Mouse (Mus musculus): Measurements from ENCODE around the gene E130114P18Rik. TPM values are rescaled to one million over a fixed set of nuclear protein-coding genes. Genes with fewer than 3 reads are reported as not detected.

E130114P18Rik gene
- total and polyA plus RNA-seq, 2 experiments: not detected

DNA sequence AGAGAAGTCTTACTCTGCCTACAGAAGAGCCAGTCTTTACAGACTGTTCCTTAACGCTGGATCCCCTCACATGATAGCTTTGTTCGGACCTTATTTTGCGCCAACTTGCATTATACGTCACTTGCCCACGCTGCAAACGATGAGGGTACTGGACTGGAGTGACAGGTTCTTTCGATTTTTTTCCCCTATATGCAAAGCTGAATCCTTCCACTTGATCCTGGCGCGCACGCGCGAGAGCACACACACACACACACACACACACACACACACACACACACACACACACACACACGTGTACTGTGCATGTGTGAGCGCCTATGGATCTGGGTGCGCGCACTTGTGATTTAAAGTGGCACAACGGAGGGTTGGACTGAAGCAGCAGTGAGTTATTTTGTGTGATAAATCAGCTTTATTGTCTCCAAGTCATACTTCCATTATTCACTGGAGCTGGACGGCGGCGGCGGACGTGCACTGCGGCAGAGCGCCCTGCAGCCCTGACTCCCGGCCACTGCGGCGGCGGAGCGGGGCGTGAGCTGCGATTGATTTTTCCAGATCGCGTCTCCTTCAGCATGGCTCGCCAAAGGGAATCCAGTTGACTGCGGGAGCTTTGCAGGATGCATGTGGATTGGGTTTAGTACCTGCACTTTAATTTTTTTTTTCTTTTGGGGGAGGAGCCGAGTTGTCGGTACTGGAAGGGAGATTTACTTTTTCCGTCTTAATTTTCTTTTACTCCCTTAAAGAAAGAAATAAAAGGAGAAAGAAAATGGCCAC is 20.5 kb downstream of the E130114P18Rik start:
- Histone ChIP-seq H3K4me1 (ENCODE audit: control insufficient read depth, insufficient read depth, low read length) (peaks cover 5% of the 10 kb centered on the region), H3K27me3 (ENCODE audit: control insufficient read depth, insufficient read depth, low read length) (no peaks in the 10 kb centered on the region), H3K36me3 (ENCODE audit: control insufficient read depth, insufficient read depth, low read length) (no peaks in the 10 kb centered on the region), H3K9ac (ENCODE audit: low read depth, low read length) (peak overlapping the region; percentile 72), H3K79me2 (ENCODE audit: control insufficient read depth, insufficient read depth, low read length) (no peaks in the 10 kb centered on the region), H3K4me3 (ENCODE audit: insufficient read depth, low read depth, low read length) (peak overlapping the region; percentile 70), H3K27ac (replicated peaks; ENCODE audit: insufficient read depth, low read depth, low read length) (peak overlapping the region; percentile 86)
- DNase-seq (ENCODE audit: extremely low read depth, low read depth, low spot score): peak; percentile 81
- WGBS: under 1% methylated on average over 38 of the region's 38 CpGs
- TF ChIP-seq POLR2A (IDR thresholded peaks at IDR 0.05; ENCODE audit: extremely low read depth, insufficient read depth, low read length) (no peak), CTCF (IDR thresholded peaks at IDR 0.05; ENCODE audit: low read depth, low read length) (no peak)

DNA sequence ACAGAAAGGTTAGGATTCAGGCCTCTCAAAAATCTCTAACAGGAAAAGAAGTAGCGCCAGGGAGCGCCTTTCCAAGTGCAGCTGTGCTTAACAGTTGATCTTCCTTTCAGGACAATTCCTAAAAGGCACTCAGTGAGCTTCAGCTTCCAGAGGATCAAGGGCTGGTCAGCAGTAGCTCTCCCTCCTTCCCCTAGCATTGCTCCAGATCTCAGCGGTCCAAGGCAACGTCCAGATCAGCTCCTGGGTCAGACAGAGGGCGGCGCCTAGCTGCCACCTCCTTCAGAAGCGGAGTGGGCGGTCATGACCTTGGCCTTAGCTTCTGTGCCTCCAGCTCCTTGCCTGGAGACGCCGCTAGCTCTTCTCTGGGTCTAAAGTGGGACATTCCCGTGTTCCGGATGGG is 23.6 kb downstream of the E130114P18Rik start:
- 50% methylated on average over 12 of the region's 12 CpGs for WGBS
- Histone ChIP-seq H3K4me3 (ENCODE audit: insufficient read depth, low read depth, low read length) (no peak overlapping the region), H3K36me3 (ENCODE audit: control insufficient read depth, insufficient read depth, low read length) (no peaks in the 10 kb centered on the region), H3K9ac (ENCODE audit: low read depth, low read length) (peak overlapping the region; percentile 11), H3K27ac (replicated peaks; ENCODE audit: insufficient read depth, low read depth, low read length) (no peak overlapping the region), H3K4me1 (ENCODE audit: control insufficient read depth, insufficient read depth, low read length) (peaks cover 5% of the 10 kb centered on the region), H3K27me3 (ENCODE audit: control insufficient read depth, insufficient read depth, low read length) (no peaks in the 10 kb centered on the region), H3K79me2 (ENCODE audit: control insufficient read depth, insufficient read depth, low read length) (no peaks in the 10 kb centered on the region)
- DNase-seq (ENCODE audit: extremely low read depth, low read depth, low spot score): peak; percentile 32
- TF ChIP-seq CTCF (IDR thresholded peaks at IDR 0.05; ENCODE audit: low read depth, low read length) (0 out of 2 replicates have a peak, but pooled peaks have one; percentile 2), POLR2A (IDR thresholded peaks at IDR 0.05; ENCODE audit: extremely low read depth, insufficient read depth, low read length) (no peak)

DNA sequence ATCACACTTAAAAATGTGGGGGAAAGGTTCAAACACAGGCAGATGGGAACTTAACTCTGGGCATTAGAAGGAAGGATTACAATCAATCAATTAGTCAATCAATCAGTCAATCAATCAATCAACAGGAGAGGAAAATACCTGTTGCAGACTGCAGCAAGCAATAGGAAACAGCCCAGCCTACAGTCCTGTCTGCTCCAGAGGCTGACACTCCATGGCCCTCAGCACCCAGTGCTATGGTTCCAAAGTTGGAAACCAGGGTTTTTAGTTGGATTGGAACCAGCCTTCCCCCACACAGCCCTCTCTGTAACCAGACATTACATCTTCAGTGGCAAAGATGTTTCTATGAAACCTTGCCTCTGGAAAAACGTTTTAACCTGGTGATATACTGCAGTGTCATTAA is 24.4 kb downstream of the E130114P18Rik start:
- Histone ChIP-seq H3K27ac (replicated peaks; ENCODE audit: insufficient read depth, low read depth, low read length) (0 out of 2 replicates have a peak overlapping the region, but pooled peaks have one; percentile 2), H3K9ac (ENCODE audit: low read depth, low read length) (no peak overlapping the region), H3K4me1 (ENCODE audit: control insufficient read depth, insufficient read depth, low read length) (peaks cover 5% of the 10 kb centered on the region), H3K79me2 (ENCODE audit: control insufficient read depth, insufficient read depth, low read length) (no peaks in the 10 kb centered on the region), H3K4me3 (ENCODE audit: insufficient read depth, low read depth, low read length) (no peak overlapping the region), H3K36me3 (ENCODE audit: control insufficient read depth, insufficient read depth, low read length) (no peaks in the 10 kb centered on the region), H3K27me3 (ENCODE audit: control insufficient read depth, insufficient read depth, low read length) (no peaks in the 10 kb centered on the region)
- no peak for TF ChIP-seq CTCF (IDR thresholded peaks at IDR 0.05; ENCODE audit: low read depth, low read length)
- no peak for TF ChIP-seq POLR2A (IDR thresholded peaks at IDR 0.05; ENCODE audit: extremely low read depth, insufficient read depth, low read length)
- WGBS: 22% methylated on average over 1 of the region's 1 CpGs
- DNase-seq (ENCODE audit: extremely low read depth, low read depth, low spot score): no peak

- WGBS: 33% methylated on average over 5 of the region's 5 CpGs
- H3K27ac ChIP-seq (replicated peaks; ENCODE audit: insufficient read depth, low read depth, low read length): peak overlapping the region; percentile 87
- H3K36me3 ChIP-seq (ENCODE audit: control insufficient read depth, insufficient read depth, low read length): no peaks in the 10 kb centered on the region
- peak overlapping the region; percentile 58 for H3K4me3 ChIP-seq (ENCODE audit: insufficient read depth, low read depth, low read length)
- TF ChIP-seq CTCF (IDR thresholded peaks at IDR 0.05; ENCODE audit: low read depth, low read length): no peak
- TF ChIP-seq POLR2A (IDR thresholded peaks at IDR 0.05; ENCODE audit: extremely low read depth, insufficient read depth, low read length): no peak
- 0 out of 2 replicates have a peak overlapping the region, but pooled peaks have one; percentile 32 for H3K9ac ChIP-seq (ENCODE audit: low read depth, low read length)
- DNase-seq (ENCODE audit: extremely low read depth, low read depth, low spot score): no peak
- H3K4me1 ChIP-seq (ENCODE audit: control insufficient read depth, insufficient read depth, low read length): peaks cover 5% of the 10 kb centered on the region
- no peaks in the 10 kb centered on the region for H3K27me3 ChIP-seq (ENCODE audit: control insufficient read depth, insufficient read depth, low read length)
- H3K79me2 ChIP-seq (ENCODE audit: control insufficient read depth, insufficient read depth, low read length): no peaks in the 10 kb centered on the region
Observed at GRCm38 (mm10) chr4:97752276-97753010, 25.4 kb downstream of the E130114P18Rik start.

- Histone ChIP-seq H3K36me3 (ENCODE audit: control insufficient read depth, insufficient read depth, low read length) (no peaks in the 10 kb centered on the region), H3K27ac (replicated peaks; ENCODE audit: insufficient read depth, low read depth, low read length) (peak overlapping the region; percentile 87), H3K79me2 (ENCODE audit: control insufficient read depth, insufficient read depth, low read length) (no peaks in the 10 kb centered on the region), H3K4me1 (ENCODE audit: control insufficient read depth, insufficient read depth, low read length) (peaks cover 5% of the 10 kb centered on the region), H3K9ac (ENCODE audit: low read depth, low read length) (peak overlapping the region; percentile 79), H3K27me3 (ENCODE audit: control insufficient read depth, insufficient read depth, low read length) (no peaks in the 10 kb centered on the region), H3K4me3 (ENCODE audit: insufficient read depth, low read depth, low read length) (peak overlapping the region; percentile 58)
- peak; percentile 90 for DNase-seq (ENCODE audit: extremely low read depth, low read depth, low spot score)
- TF ChIP-seq POLR2A (IDR thresholded peaks at IDR 0.05; ENCODE audit: extremely low read depth, insufficient read depth, low read length) (peak; percentile 94), CTCF (IDR thresholded peaks at IDR 0.05; ENCODE audit: low read depth, low read length) (no peak)
- under 1% methylated on average over 40 of the region's 40 CpGs for WGBS
Observed at GRCm38 (mm10) chr4:97751483-97752251, 26.2 kb downstream of the E130114P18Rik start.
